Mouse (Mus musculus): ENCODE results near the gene Gldc.

DNA sequence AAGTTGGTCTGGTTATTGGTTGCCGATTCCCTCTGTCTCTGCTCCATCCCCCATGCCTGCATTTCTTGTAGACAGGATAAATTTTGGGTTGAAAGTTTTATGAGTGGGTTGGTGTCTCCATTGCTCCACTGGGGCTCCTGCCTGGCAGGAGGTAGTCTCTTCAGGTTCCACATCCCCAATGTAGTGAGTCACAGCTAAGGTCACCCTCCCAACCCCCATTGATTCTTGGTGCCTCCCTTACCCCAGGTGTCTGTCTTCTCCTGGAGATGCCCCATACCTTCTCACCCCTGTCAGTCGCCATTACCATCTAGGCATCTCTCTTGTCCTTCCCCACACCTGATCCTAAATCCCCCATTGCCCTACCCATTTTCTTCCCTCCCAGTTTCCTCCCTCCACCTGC, 121.0 kb downstream of the Gldc start:
- TF ChIP-seq CTCF (IDR thresholded peaks at IDR 0.05; ENCODE audit: borderline replicate concordance, extremely low read depth, insufficient read depth, insufficient read length) = no peak
- TF ChIP-seq POLR2A (IDR thresholded peaks at IDR 0.05; ENCODE audit: borderline replicate concordance, extremely low read depth, insufficient read depth, insufficient read length, poor library complexity, severe bottlenecking) = no peak

All from brain, embryonic 14.5 days (tissue).